Mouse (Mus musculus) kidney, adult 9 months (tissue): ENCODE measurements around the gene Samhd1.
A peak's percentile ranks its signal among the peaks of the same experiment; 100 is the strongest.
"Not testable (repeated sequence)": the region's sequence is repeated elsewhere in the genome, so short reads cannot be mapped to it uniquely, and the experiment has no call there.

Experiments used
- DNase-seq: peaks from one replicate; pipeline ENCODE4 v3.0.0; 2022

Samhd1 gene

DNA sequence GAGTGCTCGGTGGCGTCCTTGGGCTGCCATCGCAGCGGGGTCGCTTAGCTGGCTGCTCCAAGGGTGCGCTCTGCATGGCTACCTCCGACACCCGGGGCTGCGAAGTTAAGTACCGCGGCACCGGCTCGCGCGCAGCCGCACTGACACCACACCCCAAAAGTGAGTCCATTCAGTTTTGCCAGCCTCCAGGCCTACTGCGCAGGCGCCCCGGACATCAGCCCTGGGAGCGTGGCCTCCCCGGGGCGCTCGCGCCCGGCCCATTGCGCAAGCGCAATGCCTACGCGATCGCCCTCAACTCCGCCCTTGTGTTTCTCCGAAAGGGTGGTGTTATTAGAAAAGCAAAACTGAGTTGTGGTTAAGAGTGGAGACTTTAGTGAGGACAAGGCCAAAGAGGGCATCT, at the start of gene Samhd1:
Samhd1 (minus strand) TSS at position 252 of the 400 bp plus-strand sequence.
- peak; percentile 96 for DNase-seq

DNA sequence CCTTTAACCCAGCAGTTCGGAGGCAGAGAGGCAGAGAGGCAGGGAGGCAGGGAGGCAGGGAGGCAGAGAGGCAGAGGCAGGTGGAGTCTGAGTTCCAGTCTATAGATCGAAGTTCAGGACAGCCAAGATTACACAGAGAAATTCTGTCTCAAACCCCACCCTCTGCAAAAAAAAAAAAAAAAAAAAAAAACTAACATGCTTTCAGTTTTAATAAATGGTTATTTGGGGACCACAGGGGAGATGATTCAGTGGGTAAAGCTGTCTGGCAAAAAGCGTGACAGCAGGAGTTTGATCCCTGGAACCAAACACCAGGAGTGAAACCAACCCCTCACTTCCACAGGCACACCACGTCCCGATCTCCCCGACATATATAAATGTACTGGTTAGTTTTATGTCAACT, 43.1 kb upstream of the Samhd1 start:
- no peak for DNase-seq

DNA sequence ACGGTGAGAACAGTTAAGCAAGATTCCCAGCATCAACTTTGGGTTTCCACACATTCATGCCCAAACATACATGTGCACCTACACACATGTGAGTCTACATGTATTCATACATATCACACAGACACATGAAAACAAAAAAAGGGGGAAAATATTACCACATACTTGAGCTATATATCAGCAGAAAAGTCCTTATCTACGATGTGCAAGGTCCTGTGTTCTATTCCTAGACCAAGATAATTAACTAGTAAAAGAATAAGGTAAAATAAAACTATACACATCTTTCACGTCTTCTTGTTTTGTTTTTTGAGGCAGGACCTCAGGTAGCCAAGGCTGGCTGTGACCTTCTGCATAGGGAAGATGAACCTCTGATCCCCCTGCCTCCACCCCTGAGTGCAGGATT, 41.2 kb upstream of the Samhd1 start:
- no peak for DNase-seq

GRCm38 (mm10) chr2:157174416-157174815, 39.4 kb upstream of the Samhd1 start:
- DNase-seq: peak; percentile 7

- no peak for DNase-seq
These were observed 38.5 kb upstream of the Samhd1 start for GRCm38 (mm10) chr2:157173555-157173954.

DNA sequence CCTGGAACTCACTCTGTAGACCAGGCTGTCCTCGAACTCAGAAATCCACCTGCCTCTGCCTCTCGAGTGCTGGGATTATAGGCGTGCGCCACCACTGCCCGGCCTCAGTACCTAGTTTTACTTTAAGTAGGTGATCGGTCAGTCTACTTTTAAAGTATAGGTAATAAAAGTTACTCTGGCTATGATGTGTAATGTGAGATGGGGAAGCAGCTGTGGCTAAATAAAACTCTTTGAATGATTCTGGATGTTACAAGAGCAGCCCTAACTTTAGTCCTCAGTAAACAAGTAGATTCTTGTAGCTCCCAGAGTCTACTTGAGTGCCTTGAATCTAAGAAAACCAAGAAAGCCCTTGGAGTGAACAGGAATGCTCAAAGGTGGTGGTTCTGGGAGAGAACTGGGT, 37.9 kb upstream of the Samhd1 start:
- no peak for DNase-seq

- no peak for DNase-seq
These were observed 35.6 kb upstream of the Samhd1 start for GRCm38 (mm10) chr2:157170626-157171025.

GRCm38 (mm10) chr2:157170166-157170565, 35.1 kb upstream of the Samhd1 start:
- DNase-seq: no peak

GRCm38 (mm10) chr2:157166371-157167080, 31.5 kb upstream of the Samhd1 start:
- no peak for DNase-seq

GRCm38 (mm10) chr2:157165312-157166224, 30.5 kb upstream of the Samhd1 start:
- DNase-seq: not testable (repeated sequence)

DNA sequence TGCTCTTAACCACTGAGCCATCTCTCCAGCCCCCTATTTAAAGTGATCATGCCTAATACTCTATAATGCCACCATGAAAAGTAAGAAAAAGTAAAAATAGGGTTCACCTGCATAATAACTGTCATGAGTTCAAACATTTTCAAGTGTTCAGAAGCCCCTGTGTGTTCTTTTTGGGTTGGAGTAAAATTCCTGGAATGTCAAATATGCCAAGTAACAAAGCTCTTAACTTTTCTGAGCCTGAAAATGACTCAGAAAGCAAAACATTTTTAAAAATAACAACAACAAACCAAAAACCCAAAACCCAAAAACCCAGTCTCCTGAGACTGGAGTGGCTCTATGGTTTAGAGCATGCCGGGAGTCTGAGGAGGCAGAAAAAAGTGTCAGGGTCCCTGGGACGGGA, 29.0 kb upstream of the Samhd1 start:
- DNase-seq: no peak

- no peak for DNase-seq
These were observed 21.0 kb upstream of the Samhd1 start for GRCm38 (mm10) chr2:157156079-157156478.

GRCm38 (mm10) chr2:157153235-157153634, 18.2 kb upstream of the Samhd1 start:
- DNase-seq: no peak

DNA sequence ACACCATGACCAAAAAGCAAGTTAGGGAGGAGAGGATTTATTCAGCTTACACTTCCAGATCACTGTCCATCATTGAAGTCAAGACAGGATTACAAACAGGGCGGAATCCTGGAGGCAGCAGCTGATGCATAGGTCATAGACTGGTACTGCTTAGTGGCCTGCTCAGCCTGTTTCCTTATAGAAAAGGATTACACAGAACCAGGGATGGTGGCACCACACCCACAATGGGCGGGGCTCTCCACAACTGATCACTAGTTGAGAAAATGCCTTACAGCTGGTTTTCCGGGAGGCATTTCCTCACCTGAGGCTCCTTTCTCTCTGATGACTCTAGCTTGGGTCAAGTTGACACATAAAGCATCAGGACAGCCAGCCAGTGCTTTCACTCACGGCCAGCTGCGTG, 13.4 kb upstream of the Samhd1 start:
- DNase-seq: no peak

GRCm38 (mm10) chr2:157147397-157148020, 12.4 kb upstream of the Samhd1 start:
- no peak for DNase-seq

GRCm38 (mm10) chr2:157145173-157145572, 10.1 kb upstream of the Samhd1 start:
- no peak for DNase-seq

- no peak for DNase-seq
These were observed 9.1 kb upstream of the Samhd1 start for GRCm38 (mm10) chr2:157144132-157144531.

- no peak for DNase-seq
These were observed 6.9 kb upstream of the Samhd1 start for GRCm38 (mm10) chr2:157141962-157142361.

DNA sequence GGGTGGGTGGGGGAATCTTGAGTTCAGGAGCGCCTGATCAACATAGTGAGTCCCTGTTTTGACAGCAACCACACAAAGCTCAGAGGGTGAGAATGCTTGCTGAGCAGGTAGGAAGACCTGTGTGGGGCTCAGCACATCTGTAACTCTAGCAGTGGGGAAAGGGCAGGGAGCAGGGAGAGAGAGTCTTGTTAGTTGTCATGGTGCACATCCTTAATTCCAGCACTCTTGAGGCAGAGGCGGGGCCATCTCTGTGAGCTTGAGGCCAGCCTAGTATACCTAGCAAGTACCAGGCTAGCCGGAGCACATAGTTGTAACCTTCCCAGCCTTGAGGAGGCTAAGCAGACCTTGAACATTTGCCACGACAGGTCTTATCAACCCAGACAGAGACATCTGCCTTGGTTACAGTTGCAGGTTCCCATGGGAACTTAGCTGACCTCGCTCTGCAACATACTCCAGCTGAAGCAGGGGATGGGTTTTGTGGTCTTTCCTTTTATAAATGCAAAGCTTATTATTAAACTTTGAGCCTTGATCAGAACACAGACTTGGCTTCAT, 4.3 kb upstream of the Samhd1 start:
- no peak for DNase-seq

DNA sequence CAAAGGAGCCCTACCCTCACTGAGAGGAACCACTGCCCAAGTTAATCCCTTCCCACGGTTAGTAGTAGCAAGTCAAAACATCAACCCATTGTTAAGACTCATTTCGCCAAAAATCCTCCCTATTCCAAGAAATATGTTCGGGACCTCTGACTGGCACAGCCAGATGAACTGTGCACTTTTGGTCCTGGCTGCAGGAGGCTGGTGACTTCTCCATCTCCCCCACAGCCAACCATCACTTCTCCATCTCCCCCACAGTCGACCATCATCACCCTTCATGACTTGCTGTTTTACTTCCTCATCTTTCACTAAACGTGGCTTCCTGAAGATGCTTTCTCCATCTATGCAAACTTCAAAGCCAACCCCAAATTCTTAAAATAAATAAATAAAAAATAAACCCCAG, 3.7 kb upstream of the Samhd1 start:
- no peak for DNase-seq

GRCm38 (mm10) chr2:157137959-157138731, 3.1 kb upstream of the Samhd1 start:
- no peak for DNase-seq

GRCm38 (mm10) chr2:157136646-157137045, 1.6 kb upstream of the Samhd1 start:
- no peak for DNase-seq

- no peak for DNase-seq
These were observed 1.1 kb upstream of the Samhd1 start for GRCm38 (mm10) chr2:157136176-157136575.
